Mouse (Mus musculus) midbrain, embryonic 12.5 days (tissue): ENCODE results near the gene Exoc7. TPM values are rescaled to one million over a fixed set of nuclear protein-coding genes. Genes with fewer than 3 reads are reported as not detected.

Experiments
- ATAC-seq: fragments of 200-750 bp; cut with Nextera tagmentation; 2 replicates; pipeline ENCODE4 v1.8.0; 2017; ENCODE audit warnings: low read depth, moderate TSS enrichment, moderate library complexity; ENCODE audit not compliant: low FRiP score
- H3K27ac ChIP-seq: fragments of 300-500 bp; sonication (generic); replicated peaks from 2 replicates; pipeline ENCODE4 v1.5.1; 2016; ENCODE audit warnings: mild to moderate bottlenecking
- H3K27me3 ChIP-seq: fragments of 300-500 bp; sonication (generic); 2 replicates; pipeline ENCODE4 v1.6.1; 2016; ENCODE audit warnings: mild to moderate bottlenecking
- H3K36me3 ChIP-seq: fragments of 300-500 bp; sonication (generic); 2 replicates; pipeline ENCODE4 v1.6.1; 2016
- H3K4me1 ChIP-seq: fragments of 300-500 bp; sonication (generic); 2 replicates; pipeline ENCODE4 v1.6.1; 2016
- H3K4me2 ChIP-seq: fragments of 300-500 bp; sonication (generic); replicated peaks from 2 replicates; pipeline ENCODE4 v1.6.1; 2016; ENCODE audit warnings: mild to moderate bottlenecking, moderate library complexity
- H3K4me3 ChIP-seq: fragments of 300-500 bp; sonication (generic); 2 replicates; pipeline ENCODE4 v1.5.1; 2016; ENCODE audit warnings: mild to moderate bottlenecking
- H3K9ac ChIP-seq: fragments of 300-500 bp; sonication (generic); replicated peaks from 2 replicates; pipeline ENCODE4 v1.6.1; 2016; ENCODE audit warnings: mild to moderate bottlenecking, moderate library complexity
- H3K9me3 ChIP-seq: fragments of 300-500 bp; sonication (generic); 2 replicates; pipeline ENCODE4 v1.6.1; 2016; ENCODE audit warnings: mild to moderate bottlenecking
- whole genome bisulfite sequencing: fragments of 180-500 bp; shearing (Covaris S2); methylation state at CpG from one replicate; pipeline ENCODE4 v1.1.7; 2016; 5-methylcytosine and 5-hydroxymethylcytosine counted together
- polyA plus RNA-seq: library from polyadenylated mRNA; unstranded; fragments of >200 nt; fragmentation: Nextera tagmentation; extraction: Ambion mirVana; gene quantifications from 2 replicates; pipeline ENCODE4 v1.2.1, GENCODE M21; 2016

Exoc7 gene
- 83.4 and 83.5 TPM in 2 replicates for polyA plus RNA-seq

DNA sequence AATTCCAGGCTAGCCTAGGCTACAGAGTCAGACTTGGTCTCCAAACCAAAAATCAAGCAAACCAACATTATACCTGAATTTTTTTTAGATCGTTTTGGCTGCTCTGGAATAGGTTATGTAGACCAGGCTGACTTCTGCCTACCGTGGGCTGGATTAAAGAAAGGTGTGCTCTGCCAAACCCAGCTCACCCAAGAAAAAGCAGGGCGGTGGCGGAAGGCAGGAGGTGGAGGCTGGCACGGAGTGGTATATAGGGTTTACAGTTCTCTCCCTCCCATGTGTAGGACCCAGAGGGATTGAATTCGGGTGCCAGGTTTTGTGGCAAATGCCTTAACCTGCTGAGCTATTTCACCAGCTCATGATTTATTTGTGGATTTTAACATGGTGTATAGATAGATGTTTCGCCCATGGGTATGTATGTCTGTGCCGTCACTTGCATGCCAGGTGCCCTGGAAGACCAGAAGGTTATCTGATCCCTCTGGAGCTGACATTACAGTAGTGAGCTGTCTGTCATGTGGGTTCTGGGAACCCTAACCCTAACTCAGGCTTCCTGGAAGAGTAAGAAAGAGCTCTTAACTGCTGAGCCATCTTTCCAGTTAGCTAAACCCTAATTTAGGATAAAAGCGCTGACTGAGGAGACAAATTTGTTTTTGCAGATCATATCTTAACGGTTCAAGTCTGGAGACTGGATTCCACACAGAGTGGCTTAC is at the start of gene Exoc7:
Gene Exoc7, minus strand, starts transcription at position 215 of the 707 bp plus-strand sequence.
- peaks cover 7% of the 10 kb centered on the region for H3K4me1 ChIP-seq
- peak within 1 kb of the TSS; percentile 68; the same call in 1 of the 2 replicates for H3K27ac ChIP-seq
- no peak; the same call in 1 of the 2 replicates for ATAC-seq
- H3K9ac ChIP-seq, result peak within 1 kb of the TSS; percentile 83
- no peaks in the 10 kb centered on the region for H3K9me3 ChIP-seq
- peaks cover 29% of the 10 kb centered on the region for H3K36me3 ChIP-seq
- peak within 1 kb of the TSS; percentile 84 for H3K4me3 ChIP-seq
- WGBS, result 87% methylated on average over 10 of the region's 10 CpGs
- peak within 1 kb of the TSS; percentile 88 for H3K4me2 ChIP-seq
- H3K27me3 ChIP-seq, result peaks cover 25% of the 10 kb centered on the region

GRCm38 (mm10) chr11:116354521-116354920 is 47.5 kb upstream of the Exoc7 start:
- peaks cover 68% of the 10 kb centered on the region for H3K36me3 ChIP-seq
- H3K4me3 ChIP-seq, result no peak overlapping the region
- WGBS, result 34% methylated on average over 17 of the region's 17 CpGs
- no peaks in the 10 kb centered on the region for H3K4me1 ChIP-seq
- no peak overlapping the region for H3K27ac ChIP-seq
- H3K9ac ChIP-seq, result 0 out of 2 replicates have a peak overlapping the region, but pooled peaks have one; percentile 6
- no peaks in the 10 kb centered on the region; the same call in 1 of the 2 replicates for H3K27me3 ChIP-seq
- ATAC-seq, result no peak
- H3K9me3 ChIP-seq, result no peaks in the 10 kb centered on the region
- H3K4me2 ChIP-seq, result no peak overlapping the region

- Histone ChIP-seq H3K4me3 (no peak overlapping the region), H3K4me2 (no peak overlapping the region), H3K27ac (no peak overlapping the region), H3K4me1 (no peaks in the 10 kb centered on the region), H3K36me3 (peaks cover 67% of the 10 kb centered on the region), H3K9me3 (no peaks in the 10 kb centered on the region), H3K27me3 (no peaks in the 10 kb centered on the region; the same call in 1 of the 2 replicates), H3K9ac (no peak overlapping the region)
- 95% methylated on average over 8 of the region's 8 CpGs for WGBS
- no peak for ATAC-seq
Measured at GRCm38 (mm10) chr11:116353535-116353934, 46.5 kb upstream of the Exoc7 start.

DNA sequence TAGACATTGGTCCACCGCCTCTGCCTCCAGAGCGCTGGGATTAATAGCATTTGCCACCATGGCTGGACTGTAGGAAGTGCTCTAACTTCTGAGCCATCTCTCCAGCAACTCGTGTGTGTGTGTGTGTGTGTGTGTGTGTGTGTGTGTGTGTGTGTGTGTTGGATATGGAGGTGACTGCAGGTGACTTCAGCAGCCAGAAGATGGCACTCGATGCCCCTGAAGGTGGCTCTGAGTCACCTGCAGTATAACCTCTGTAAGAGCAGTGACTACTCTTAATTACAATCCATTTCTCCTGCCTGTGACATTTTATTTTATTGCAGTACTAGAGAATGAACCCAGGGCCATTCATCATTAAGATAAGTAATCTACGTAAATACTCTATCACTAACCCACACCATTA is 44.3 kb upstream of the Exoc7 start:
- Histone ChIP-seq H3K4me2 (no peak overlapping the region), H3K4me1 (no peaks in the 10 kb centered on the region), H3K27ac (no peak overlapping the region), H3K4me3 (no peak overlapping the region), H3K9me3 (no peaks in the 10 kb centered on the region), H3K9ac (no peak overlapping the region), H3K27me3 (no peaks in the 10 kb centered on the region; the same call in 1 of the 2 replicates), H3K36me3 (peaks cover 72% of the 10 kb centered on the region)
- 93% methylated on average over 5 of the region's 5 CpGs for whole genome bisulfite sequencing
- ATAC-seq, result no peak

GRCm38 (mm10) chr11:116347955-116348354 is 40.9 kb upstream of the Exoc7 start:
- Histone ChIP-seq H3K4me2 (no peak overlapping the region), H3K36me3 (peaks cover 62% of the 10 kb centered on the region)

DNA sequence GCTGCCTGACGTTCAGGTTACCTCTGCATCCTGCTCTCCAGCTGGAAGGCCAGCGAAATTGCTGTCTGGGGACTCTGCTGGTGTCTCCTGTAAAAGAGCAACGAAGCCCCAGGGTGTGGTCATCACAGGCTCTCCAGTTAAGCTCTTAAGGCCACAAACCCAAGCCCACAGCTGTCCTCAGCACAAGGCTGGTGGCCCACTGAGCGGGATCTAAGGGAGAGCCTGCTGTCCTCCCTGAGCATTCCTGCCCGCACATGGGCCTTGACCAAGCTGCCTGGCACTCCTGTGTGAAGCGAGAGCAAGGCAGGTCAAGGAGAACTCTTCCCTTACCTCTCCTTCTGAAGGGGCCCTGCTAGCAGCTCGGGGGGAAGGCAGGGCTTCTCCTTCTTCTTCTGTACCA is 40.0 kb upstream of the Exoc7 start:
- Histone ChIP-seq H3K27me3 (peaks cover 2% of the 10 kb centered on the region; the same call in 1 of the 2 replicates), H3K4me2 (no peak overlapping the region), H3K36me3 (peaks cover 67% of the 10 kb centered on the region), H3K4me1 (peaks cover 5% of the 10 kb centered on the region; the same call in 1 of the 2 replicates), H3K9me3 (no peaks in the 10 kb centered on the region), H3K27ac (no peak overlapping the region), H3K9ac (no peak overlapping the region), H3K4me3 (no peak overlapping the region)
- 82% methylated on average over 7 of the region's 7 CpGs for WGBS
- ATAC-seq, result no peak

More at GRCm38 (mm10) chr11:116347955-116348354, 40.9 kb upstream of the Exoc7 start:
- 79% methylated on average over 5 of the region's 5 CpGs for WGBS
- no peak for ATAC-seq
- Histone ChIP-seq H3K27me3 (no peaks in the 10 kb centered on the region), H3K4me1 (peaks cover 5% of the 10 kb centered on the region; the same call in 1 of the 2 replicates), H3K9me3 (no peaks in the 10 kb centered on the region), H3K27ac (no peak overlapping the region), H3K4me3 (no peak overlapping the region), H3K9ac (no peak overlapping the region)

DNA sequence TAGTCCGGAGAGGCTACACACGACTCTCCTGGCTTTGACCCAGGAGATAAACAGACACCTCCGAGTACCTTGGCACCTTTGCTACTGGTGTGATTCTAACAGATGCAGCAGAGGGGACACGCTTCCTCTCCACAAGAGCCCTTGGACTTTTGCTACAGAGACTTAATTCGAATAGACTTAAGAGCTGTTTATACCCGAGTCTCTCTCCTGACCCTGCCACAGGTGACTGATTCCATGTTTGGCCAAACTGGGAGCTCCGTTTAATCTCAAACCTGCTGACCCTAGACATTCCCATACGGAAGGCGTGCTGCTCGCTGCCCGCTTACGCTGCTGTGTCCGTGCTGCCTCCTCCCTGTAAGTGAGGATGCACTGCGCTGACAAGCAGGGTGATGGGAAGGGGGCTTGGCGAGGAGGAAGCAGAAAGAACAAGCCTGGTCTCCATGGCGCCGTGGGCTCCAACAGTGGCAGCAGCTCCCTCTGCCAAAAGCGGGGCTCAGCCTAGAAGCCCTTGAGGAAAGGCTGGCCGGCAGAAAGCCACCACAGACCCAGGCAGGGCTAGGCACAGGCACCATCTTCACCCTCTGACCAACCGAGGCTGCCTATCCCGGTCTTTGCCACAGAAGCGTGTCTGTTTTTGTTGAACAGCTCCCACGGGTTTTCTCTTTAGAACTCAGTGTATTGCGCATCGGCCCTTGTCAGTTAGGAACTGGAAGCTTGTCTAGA is 35.2 kb upstream of the Exoc7 start:
- ATAC-seq, result no peak
- H3K4me3 ChIP-seq, result no peak overlapping the region
- WGBS, result 77% methylated on average over 25 of the region's 25 CpGs
- H3K27me3 ChIP-seq, result peaks cover 14% of the 10 kb centered on the region; the same call in 1 of the 2 replicates
- H3K4me1 ChIP-seq, result peaks cover 10% of the 10 kb centered on the region
- no peak overlapping the region for H3K27ac ChIP-seq
- peaks cover 42% of the 10 kb centered on the region for H3K36me3 ChIP-seq
- H3K9ac ChIP-seq, result no peak overlapping the region
- no peak overlapping the region for H3K4me2 ChIP-seq
- no peaks in the 10 kb centered on the region for H3K9me3 ChIP-seq

DNA sequence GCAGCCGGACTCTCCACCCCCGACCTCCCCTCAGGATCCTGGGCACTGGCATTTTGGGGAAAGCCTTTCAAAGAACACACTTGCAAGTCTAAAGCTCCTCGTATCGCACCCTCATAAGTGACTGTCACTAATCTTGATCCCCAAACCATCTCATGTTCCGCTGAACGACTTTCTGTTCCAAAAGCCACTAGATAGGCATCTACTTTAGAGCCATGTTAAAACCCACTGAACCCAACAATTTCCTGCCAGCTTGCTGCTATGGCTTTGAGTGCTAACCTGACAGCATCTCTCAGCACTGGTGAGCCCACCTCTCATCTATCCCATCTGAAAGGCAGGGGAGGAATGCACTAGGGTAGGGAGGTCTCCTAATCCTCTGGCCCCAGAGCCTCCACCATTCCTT is 30.5 kb upstream of the Exoc7 start:
- Histone ChIP-seq H3K9me3 (no peaks in the 10 kb centered on the region), H3K27ac (no peak overlapping the region), H3K4me1 (peaks cover 51% of the 10 kb centered on the region), H3K4me3 (no peak overlapping the region), H3K36me3 (peaks cover 10% of the 10 kb centered on the region; the same call in 1 of the 2 replicates), H3K9ac (no peak overlapping the region), H3K27me3 (peaks cover 44% of the 10 kb centered on the region), H3K4me2 (no peak overlapping the region)
- ATAC-seq, result no peak
- WGBS, result 81% methylated on average over 6 of the region's 6 CpGs

DNA sequence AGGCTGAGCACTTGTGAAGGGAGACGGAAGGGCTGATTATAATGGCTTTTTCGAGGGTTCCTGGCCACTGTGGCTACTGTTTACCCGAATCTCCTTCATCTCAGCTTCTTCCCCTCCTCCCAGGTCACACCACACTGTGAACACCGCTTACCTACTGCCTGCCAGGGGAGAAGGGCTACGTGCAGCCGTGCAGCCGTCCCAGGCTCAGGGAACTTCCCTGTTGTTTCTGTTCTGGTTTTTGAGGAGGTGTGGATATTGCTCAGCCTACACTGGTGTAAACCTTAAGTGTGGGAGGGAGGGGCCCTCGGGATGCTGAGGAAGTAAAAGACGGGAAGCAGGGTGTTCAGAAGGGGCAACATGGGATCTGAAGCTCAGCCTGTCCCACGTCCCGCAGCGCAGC is 30.0 kb upstream of the Exoc7 start:
- Histone ChIP-seq H3K4me2 (no peak overlapping the region), H3K36me3 (0 out of 2 replicates have a peak, but pooled peaks cover 6% of the 10 kb centered on the region), H3K4me1 (peaks cover 56% of the 10 kb centered on the region), H3K27me3 (peaks cover 43% of the 10 kb centered on the region), H3K9me3 (no peaks in the 10 kb centered on the region), H3K4me3 (no peak overlapping the region), H3K9ac (peak overlapping the region; percentile 63; the same call in 1 of the 2 replicates), H3K27ac (no peak overlapping the region)
- 71% methylated on average over 12 of the region's 12 CpGs for WGBS
- no peak for ATAC-seq

GRCm38 (mm10) chr11:116336393-116336792 is 29.4 kb upstream of the Exoc7 start:
- 0 out of 2 replicates have a peak, but pooled peaks cover 6% of the 10 kb centered on the region for H3K36me3 ChIP-seq
- H3K4me3 ChIP-seq, result peak overlapping the region; percentile 47; the same call in 1 of the 2 replicates
- WGBS, result 81% methylated on average over 4 of the region's 4 CpGs
- ATAC-seq, result no peak
- no peaks in the 10 kb centered on the region for H3K9me3 ChIP-seq
- H3K4me2 ChIP-seq, result peak overlapping the region; percentile 90
- peak overlapping the region; percentile 63; the same call in 1 of the 2 replicates for H3K9ac ChIP-seq
- peaks cover 45% of the 10 kb centered on the region for H3K27me3 ChIP-seq
- H3K4me1 ChIP-seq, result peaks cover 62% of the 10 kb centered on the region
- H3K27ac ChIP-seq, result no peak overlapping the region

GRCm38 (mm10) chr11:116335244-116336036 is 28.4 kb upstream of the Exoc7 start, which contains the start of gene Foxj1:
Foxj1 (minus strand) TSS chr11:116335399.
- Histone ChIP-seq H3K9ac (peak within 1 kb of the TSS; percentile 63), H3K27me3 (peaks cover 45% of the 10 kb centered on the region), H3K9me3 (no peaks in the 10 kb centered on the region), H3K27ac (peak within 1 kb of the TSS; percentile 63), H3K4me3 (peak within 1 kb of the TSS; percentile 47), H3K4me1 (peaks cover 70% of the 10 kb centered on the region), H3K36me3 (0 out of 2 replicates have a peak, but pooled peaks cover 6% of the 10 kb centered on the region), H3K4me2 (peak within 1 kb of the TSS; percentile 90)
- peak; percentile 88 for ATAC-seq
- under 1% methylated on average over 61 of the region's 61 CpGs for WGBS
